Mouse (Mus musculus) CH12.LX (cell line): ENCODE results near the gene Taf4. TPM values are rescaled to one million over a fixed set of nuclear protein-coding genes. Genes with fewer than 3 reads are reported as not detected.

Experiments used
- DNase-seq: peaks from one replicate; pipeline ENCODE4 v3.0.0-alpha.2; 2013; ENCODE audit errors: extremely low read depth
- H3K27ac ChIP-seq: 2 replicates; pipeline ENCODE4 v1.5.1; 2012; ENCODE audit warnings: low read depth, mild to moderate bottlenecking, control low read depth, moderate library complexity; ENCODE audit not compliant: insufficient read depth
- H3K27me3 ChIP-seq: replicated peaks from 2 replicates; pipeline ENCODE3; 2012; ENCODE audit warnings: inconsistent platforms
- H3K36me3 ChIP-seq, 2 experiments: replicated peaks in 1 of 2; 2 replicates each; pipeline versions ENCODE3 to v1.6.1; 2012; ENCODE audit warnings: inconsistent platforms in 1 of 2, low read length in 1 of 2, mild to moderate bottlenecking in 1 of 2, mixed read lengths in 1 of 2, moderate library complexity in 1 of 2; ENCODE audit not compliant: control insufficient read depth in 1 of 2, insufficient read depth in 1 of 2
- H3K4me1 ChIP-seq, 2 experiments: 2 replicates each; pipeline ENCODE4 v1.6.1; 2012; ENCODE audit warnings: inconsistent platforms in 1 of 2, moderate library complexity in 1 of 2; ENCODE audit not compliant: insufficient read depth in 2 of 2, control insufficient read depth in 1 of 2
- H3K4me2 ChIP-seq: 2 replicates; pipeline ENCODE4 v1.6.1; 2012; ENCODE audit warnings: low read depth, mild to moderate bottlenecking, control low read depth; ENCODE audit not compliant: poor library complexity, insufficient read depth, severe bottlenecking
- H3K4me3 ChIP-seq, 3 experiments: fragments of 150-350 bp in 1 of 3; sonication (generic) in 1 of 3; replicated peaks in 1 of 3; 2 replicates each; pipeline versions ENCODE3 to v1.5.1; 2011 to 2012; ENCODE audit warnings: low read depth in 2 of 3, low read length in 2 of 3, mild to moderate bottlenecking in 2 of 3, moderate library complexity in 2 of 3, control low read depth in 1 of 3, improper control_type of control experiment in 1 of 3, inconsistent platforms in 1 of 3, mixed read lengths in 1 of 3; ENCODE audit not compliant: poor library complexity in 1 of 3
- H3K79me2 ChIP-seq: replicated peaks from 2 replicates; pipeline ENCODE4 v1.6.1; 2012; ENCODE audit warnings: mild to moderate bottlenecking, moderate library complexity; ENCODE audit not compliant: control insufficient read depth, poor library complexity, insufficient read depth, severe bottlenecking; ENCODE audit errors: extremely low read depth
- H3K9ac ChIP-seq: 2 replicates; pipeline ENCODE4 v1.6.1; 2012; ENCODE audit warnings: low read depth, mild to moderate bottlenecking, control low read depth, moderate library complexity; ENCODE audit not compliant: insufficient read depth
- H3K9me3 ChIP-seq: replicated peaks from 2 replicates; pipeline ENCODE3; 2012; ENCODE audit warnings: low read length, inconsistent platforms, mixed read lengths
- BHLHE40 ChIP-seq: IDR thresholded peaks from 2 replicates; pipeline ENCODE4 v1.6.1; 2011; ENCODE audit warnings: mild to moderate bottlenecking, low read depth, low read length, improper control_type of control experiment
- CHD1 ChIP-seq: IDR thresholded peaks from 2 replicates; pipeline ENCODE4 v1.6.1; 2012; ENCODE audit warnings: low read depth, low read length, improper control_type of control experiment, inconsistent platforms
- CHD2 ChIP-seq: IDR thresholded peaks from 2 replicates; pipeline ENCODE4 v1.6.1; 2011; ENCODE audit warnings: low read length, improper control_type of control experiment
- E2F4 ChIP-seq: IDR thresholded peaks from 2 replicates; pipeline ENCODE4 v1.6.1; 2011; ENCODE audit warnings: low read depth, low read length, improper control_type of control experiment; ENCODE audit not compliant: insufficient replicate concordance
- EP300 ChIP-seq: IDR thresholded peaks from 2 replicates; pipeline ENCODE4 v1.6.1; 2011; ENCODE audit warnings: low read length, improper control_type of control experiment
- ETS1 ChIP-seq: conservative IDR thresholded peaks from 2 replicates; pipeline ENCODE4 v1.6.1; 2012; ENCODE audit warnings: low read depth, mild to moderate bottlenecking, inconsistent platforms, low read length, improper control_type of control experiment, moderate library complexity
- JUN ChIP-seq: IDR thresholded peaks from 2 replicates; pipeline ENCODE4 v1.6.1; 2011; ENCODE audit warnings: low read depth, mild to moderate bottlenecking, low read length, improper control_type of control experiment, moderate library complexity; ENCODE audit not compliant: insufficient read depth
- MAX ChIP-seq: IDR thresholded peaks from 2 replicates; pipeline ENCODE4 v1.6.1; 2011; ENCODE audit warnings: low read length, improper control_type of control experiment
- MAZ ChIP-seq: IDR thresholded peaks from 2 replicates; pipeline ENCODE4 v1.6.1; 2012; ENCODE audit warnings: low read depth, mild to moderate bottlenecking, inconsistent platforms, low read length, improper control_type of control experiment, moderate library complexity
- MYC ChIP-seq: IDR thresholded peaks from 2 replicates; pipeline ENCODE4 v1.6.1; 2011; ENCODE audit warnings: low read depth, mild to moderate bottlenecking, improper control_type of control experiment, low read length
- NELFE ChIP-seq: IDR thresholded peaks from 2 replicates; pipeline ENCODE4 v1.6.1; 2011; ENCODE audit warnings: low read depth, low read length, improper control_type of control experiment
- PAX5 ChIP-seq: IDR thresholded peaks from 2 replicates; pipeline ENCODE4 v1.6.1; 2012; ENCODE audit warnings: low read length, inconsistent platforms, mixed read lengths
- POLR2A ChIP-seq: IDR thresholded peaks from 2 replicates; pipeline ENCODE4 v1.6.1; 2011; ENCODE audit warnings: low read depth, mild to moderate bottlenecking, improper control_type of control experiment, low read length
- POLR2AphosphoS2 ChIP-seq: IDR thresholded peaks from 2 replicates; pipeline ENCODE4 v1.6.1; 2011; ENCODE audit warnings: low read depth, low read length, improper control_type of control experiment
- RCOR1 ChIP-seq: conservative IDR thresholded peaks from 2 replicates; pipeline ENCODE4 v1.6.1; 2012; ENCODE audit warnings: low read depth, mild to moderate bottlenecking, inconsistent platforms, low read length, improper control_type of control experiment
- SMC3 ChIP-seq: IDR thresholded peaks from 2 replicates; pipeline ENCODE4 v1.6.1; 2011; ENCODE audit warnings: low read depth, low read length, improper control_type of control experiment
- TBP ChIP-seq: conservative IDR thresholded peaks from 2 replicates; pipeline ENCODE4 v1.6.1; 2011; ENCODE audit warnings: low read depth, low read length, improper control_type of control experiment
- USF2 ChIP-seq: conservative IDR thresholded peaks from 2 replicates; pipeline ENCODE4 v1.6.1; 2011; ENCODE audit warnings: low read depth, low read length, improper control_type of control experiment
- ZC3H11A ChIP-seq: IDR thresholded peaks from 2 replicates; pipeline ENCODE4 v1.6.1; 2012; ENCODE audit warnings: low read depth, mild to moderate bottlenecking, inconsistent platforms, low read length, improper control_type of control experiment
- dilution Hi-C: fragments of 300-500 bp; cut with MboI; formaldehyde crosslinking; loops from 2 replicates; pipeline ENCODE4 v1.14.3; 2020; ENCODE audit warnings: low sequenced_read_pairs; ENCODE audit not compliant: extremely low pct_unique_long_range_greater_than_20kb, extremely low pct_ligation_motif_present
- in situ Hi-C: fragments of 300-500 bp; cut with MboI; formaldehyde crosslinking; loops from 3 replicates; pipeline ENCODE4 v1.14.3; 2019; ENCODE audit warnings: low sequenced_read_pairs, low pct_ligation_motif_present, low pct_unique_long_range_greater_than_20kb, mixed read lengths
- polyA plus RNA-seq: library from polyadenylated mRNA; unstranded; fragments of >175 nt; gene quantifications from 2 replicates; pipeline ENCODE4 v1.2.1, GENCODE M21; 2012; ENCODE audit warnings: low read depth; ENCODE audit not compliant: insufficient read length
- total RNA-seq, 2 experiments: library from RNA; depleted of rRNA; stranded (reverse); fragments of 300-350 nt in 1 of 2; fragments of >200 nt in 1 of 2; gene quantifications; 2 replicates each; pipeline ENCODE4 v1.2.3; 2012 to 2014

Taf4 gene
- total and polyA plus RNA-seq, 3 experiments, result 3.0 to 14.5 (median 5.5) TPM

DNA sequence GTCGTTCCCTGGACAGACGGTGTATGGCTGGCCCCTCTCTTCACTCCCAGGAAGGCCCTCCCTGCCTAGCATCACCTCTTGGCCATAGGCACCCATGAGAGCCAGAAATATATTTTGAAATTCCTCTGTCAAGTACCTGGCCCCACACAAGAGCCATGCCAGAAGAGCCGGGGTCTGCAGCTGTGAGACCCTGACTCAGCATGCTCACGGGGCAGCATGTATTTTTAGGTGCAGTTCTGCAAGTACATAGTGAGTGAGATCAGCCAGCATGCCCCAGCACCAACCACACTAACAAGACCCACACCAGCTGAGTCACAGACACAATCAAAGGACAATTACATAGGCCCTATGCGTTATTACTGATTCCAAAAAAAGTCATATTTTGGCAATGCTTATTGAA lies 8.8 kb downstream of the Taf4 start:
- Histone ChIP-seq H3K27ac (no peak overlapping the region), H3K4me3 (no peak overlapping the region), H3K27me3 (no peaks in the 10 kb centered on the region), H3K9ac (no peak overlapping the region), H3K4me1 (peaks cover 8 to 72% of the 10 kb centered on the region in 2 experiments), H3K79me2 (peaks cover 8% of the 10 kb centered on the region), H3K9me3 (no peaks in the 10 kb centered on the region), H3K36me3 (peaks cover 0 to 6% of the 10 kb centered on the region in 2 experiments), H3K4me2 (no peak overlapping the region)
- TF ChIP-seq NELFE (no peak), PAX5 (no peak), USF2 (no peak), ETS1 (no peak)
- DNase-seq, result no peak
- in situ Hi-C loops (no loop called here), dilution Hi-C loops (no loop called here)

DNA sequence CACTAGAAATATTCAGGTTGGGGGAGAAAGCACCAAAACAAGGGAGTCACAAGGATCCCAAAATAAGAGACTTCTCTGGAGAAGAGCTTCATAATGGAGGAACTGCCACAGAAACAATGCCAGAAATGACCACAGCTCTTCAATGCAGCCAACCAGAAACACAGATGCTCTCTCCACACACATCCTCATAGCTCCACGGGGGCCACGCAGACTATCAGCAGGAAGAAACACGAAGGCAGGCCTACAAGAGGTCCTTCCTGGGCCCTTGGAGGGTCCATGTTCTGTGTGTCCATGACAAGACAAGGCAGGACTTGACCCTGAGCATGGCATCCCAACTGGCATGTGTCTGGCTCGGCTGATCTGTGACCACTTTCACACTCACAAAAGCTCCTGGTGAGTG lies 15.0 kb downstream of the Taf4 start:
- dilution Hi-C loops, result no loop called here
- Histone ChIP-seq H3K27me3 (no peaks in the 10 kb centered on the region), H3K9ac (no peak overlapping the region), H3K79me2 (peaks cover 18% of the 10 kb centered on the region; the same call in 1 of the 2 replicates), H3K4me1 (peaks cover 7 to 62% of the 10 kb centered on the region in 2 experiments; a peak in 3 of 4 replicates), H3K4me2 (no peak overlapping the region), H3K27ac (no peak overlapping the region), H3K4me3 (no peak overlapping the region), H3K36me3 (peaks cover 0 to 6% of the 10 kb centered on the region in 2 experiments), H3K9me3 (no peaks in the 10 kb centered on the region)
- in situ Hi-C loops, result no loop called here
- no peak for DNase-seq
- TF ChIP-seq JUN (no peak), MAZ (no peak), POLR2AphosphoS2 (no peak), ZC3H11A (no peak), SMC3 (no peak), E2F4 (no peak), CHD2 (no peak), RCOR1 (no peak), CHD1 (no peak), EP300 (no peak), BHLHE40 (no peak), MAX (no peak), TBP (no peak), POLR2A (no peak), MYC (no peak)
